Mouse (Mus musculus): ENCODE results near the gene Mknk1. TPM values are rescaled to one million over a fixed set of nuclear protein-coding genes. Genes with fewer than 3 reads are reported as not detected.
A peak's percentile ranks its signal among the peaks of the same experiment; 100 is the strongest.

The Mknk1 gene
- polyA plus RNA-seq, 1 experiment from 2014 or later: 24.5 TPM

DNA sequence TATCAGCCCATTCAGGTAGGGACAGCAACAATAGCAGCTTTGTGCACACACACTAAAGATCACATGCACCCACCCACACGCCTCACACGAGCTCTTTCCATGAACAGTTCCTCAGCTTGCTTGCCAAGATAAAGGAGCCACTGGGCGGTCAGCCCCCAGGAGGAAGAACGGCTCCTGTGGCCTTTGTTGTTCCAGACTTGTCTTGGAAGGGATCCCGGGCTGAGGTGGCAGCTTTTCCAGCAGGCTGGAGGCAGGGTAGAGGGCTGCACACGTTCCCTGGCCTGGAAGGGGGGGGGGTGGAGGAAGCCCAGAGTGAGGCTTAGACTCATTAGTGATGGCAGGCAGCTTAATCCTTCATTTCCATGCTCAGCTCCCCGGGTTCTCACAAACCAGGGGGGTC lies 69.6 kb downstream of the Mknk1 start:
- Histone ChIP-seq H3K4me1 (ENCODE audit: control insufficient read depth, insufficient read depth, low read length) (no peaks in the 10 kb centered on the region; the same call in 1 of the 2 replicates), H3K27me3 (ENCODE audit: control insufficient read depth, insufficient read depth, low read depth, low read length) (peaks cover 30% of the 10 kb centered on the region), H3K4me2 (ENCODE audit: low read length) (no peak overlapping the region), H3K36me3 (ENCODE audit: control insufficient read depth, insufficient read depth, low read length) (no peaks in the 10 kb centered on the region), H3K27ac (ENCODE audit: low read length) (no peak overlapping the region), H3K4me3 (ENCODE audit: low read depth, low read length) (no peak overlapping the region), H3K9ac (ENCODE audit: low read depth, low read length) (no peak overlapping the region), H3K9me3 (replicated peaks; ENCODE audit: control insufficient read depth, low read length, poor library complexity, severe bottlenecking) (no peaks in the 10 kb centered on the region)
- ATAC-seq: peak; percentile 75
- WGBS: 5% methylated on average over 7 of the region's 7 CpGs

DNA sequence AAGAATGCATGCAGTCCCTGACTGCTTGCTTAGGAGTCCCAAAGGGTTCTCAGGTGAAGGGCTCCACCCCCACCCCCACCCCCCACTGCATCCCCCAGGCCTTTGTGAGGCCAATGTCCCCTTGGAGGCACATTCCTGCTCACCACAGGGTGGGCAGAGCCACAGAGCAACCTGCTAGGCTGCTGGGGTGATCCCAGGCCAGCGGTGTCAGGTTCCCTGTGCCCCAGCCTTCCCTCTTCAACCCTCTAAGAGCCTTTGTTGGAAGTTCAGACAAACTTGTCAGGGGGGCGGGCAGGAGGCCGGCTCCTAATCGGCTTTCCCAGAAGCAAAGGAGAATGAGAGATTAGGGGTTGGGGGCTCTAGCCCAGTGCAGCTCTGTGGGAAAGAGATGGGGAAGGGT lies 72.6 kb downstream of the Mknk1 start:
- 2% methylated on average over 4 of the region's 4 CpGs for WGBS
- Histone ChIP-seq H3K4me1 (ENCODE audit: control insufficient read depth, insufficient read depth, low read length) (no peaks in the 10 kb centered on the region), H3K27ac (ENCODE audit: low read length) (no peak overlapping the region), H3K9ac (ENCODE audit: low read depth, low read length) (no peak overlapping the region), H3K36me3 (ENCODE audit: control insufficient read depth, insufficient read depth, low read length) (no peaks in the 10 kb centered on the region), H3K27me3 (ENCODE audit: control insufficient read depth, insufficient read depth, low read depth, low read length) (peaks cover 14% of the 10 kb centered on the region), H3K4me2 (ENCODE audit: low read length) (no peak overlapping the region), H3K9me3 (replicated peaks; ENCODE audit: control insufficient read depth, low read length, poor library complexity, severe bottlenecking) (no peaks in the 10 kb centered on the region), H3K4me3 (ENCODE audit: low read depth, low read length) (no peak overlapping the region)
- ATAC-seq: no peak

GRCm38 (mm10) chr4:115919911-115920310 lies 80.9 kb downstream of the Mknk1 start:
- Histone ChIP-seq H3K36me3 (ENCODE audit: control insufficient read depth, insufficient read depth, low read length) (no peaks in the 10 kb centered on the region), H3K4me1 (ENCODE audit: control insufficient read depth, insufficient read depth, low read length) (no peaks in the 10 kb centered on the region), H3K9ac (ENCODE audit: low read depth, low read length) (no peak overlapping the region), H3K27ac (ENCODE audit: low read length) (no peak overlapping the region), H3K27me3 (ENCODE audit: control insufficient read depth, insufficient read depth, low read depth, low read length) (no peaks in the 10 kb centered on the region), H3K4me3 (ENCODE audit: low read depth, low read length) (no peak overlapping the region), H3K4me2 (ENCODE audit: low read length) (no peak overlapping the region), H3K9me3 (replicated peaks; ENCODE audit: control insufficient read depth, low read length, poor library complexity, severe bottlenecking) (no peaks in the 10 kb centered on the region)
- WGBS: 72% methylated on average over 16 of the region's 16 CpGs
- no peak for ATAC-seq

DNA sequence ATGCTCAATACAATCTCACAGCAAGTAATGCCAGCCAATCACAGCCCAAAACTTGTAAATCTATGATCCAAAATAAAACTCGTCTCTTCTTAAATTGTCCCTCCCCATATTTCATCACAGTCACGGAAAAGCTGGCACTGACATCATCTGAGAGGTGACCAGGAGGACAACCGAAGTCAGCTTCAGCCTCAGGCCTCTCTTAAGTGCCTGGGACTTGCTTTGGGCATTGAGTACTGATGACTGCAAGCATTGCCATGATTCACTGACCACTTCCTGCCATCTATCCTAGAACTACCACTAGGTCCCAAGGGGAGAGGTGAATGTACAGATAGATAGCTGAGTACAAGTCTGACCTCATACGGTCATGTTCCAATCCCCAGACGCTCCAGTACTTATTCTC lies 83.7 kb downstream of the Mknk1 start:
- Histone ChIP-seq H3K4me3 (ENCODE audit: low read depth, low read length) (no peak overlapping the region), H3K4me1 (ENCODE audit: control insufficient read depth, insufficient read depth, low read length) (no peaks in the 10 kb centered on the region), H3K27ac (ENCODE audit: low read length) (no peak overlapping the region), H3K9me3 (replicated peaks; ENCODE audit: control insufficient read depth, low read length, poor library complexity, severe bottlenecking) (no peaks in the 10 kb centered on the region), H3K9ac (ENCODE audit: low read depth, low read length) (no peak overlapping the region), H3K36me3 (ENCODE audit: control insufficient read depth, insufficient read depth, low read length) (no peaks in the 10 kb centered on the region), H3K27me3 (ENCODE audit: control insufficient read depth, insufficient read depth, low read depth, low read length) (0 out of 2 replicates have a peak, but pooled peaks cover 5% of the 10 kb centered on the region), H3K4me2 (ENCODE audit: low read length) (no peak overlapping the region)
- no peak for ATAC-seq
- 90% methylated on average over 5 of the region's 5 CpGs for WGBS

GRCm38 (mm10) chr4:115923262-115923880 lies 84.4 kb downstream of the Mknk1 start:
- Histone ChIP-seq H3K9me3 (replicated peaks; ENCODE audit: control insufficient read depth, low read length, poor library complexity, severe bottlenecking) (no peaks in the 10 kb centered on the region), H3K36me3 (ENCODE audit: control insufficient read depth, insufficient read depth, low read length) (no peaks in the 10 kb centered on the region), H3K27ac (ENCODE audit: low read length) (no peak overlapping the region), H3K4me3 (ENCODE audit: low read depth, low read length) (no peak overlapping the region), H3K27me3 (ENCODE audit: control insufficient read depth, insufficient read depth, low read depth, low read length) (0 out of 2 replicates have a peak, but pooled peaks cover 5% of the 10 kb centered on the region), H3K9ac (ENCODE audit: low read depth, low read length) (no peak overlapping the region), H3K4me2 (ENCODE audit: low read length) (no peak overlapping the region), H3K4me1 (ENCODE audit: control insufficient read depth, insufficient read depth, low read length) (no peaks in the 10 kb centered on the region)
- WGBS: 78% methylated on average over 16 of the region's 16 CpGs
- no peak for ATAC-seq

DNA sequence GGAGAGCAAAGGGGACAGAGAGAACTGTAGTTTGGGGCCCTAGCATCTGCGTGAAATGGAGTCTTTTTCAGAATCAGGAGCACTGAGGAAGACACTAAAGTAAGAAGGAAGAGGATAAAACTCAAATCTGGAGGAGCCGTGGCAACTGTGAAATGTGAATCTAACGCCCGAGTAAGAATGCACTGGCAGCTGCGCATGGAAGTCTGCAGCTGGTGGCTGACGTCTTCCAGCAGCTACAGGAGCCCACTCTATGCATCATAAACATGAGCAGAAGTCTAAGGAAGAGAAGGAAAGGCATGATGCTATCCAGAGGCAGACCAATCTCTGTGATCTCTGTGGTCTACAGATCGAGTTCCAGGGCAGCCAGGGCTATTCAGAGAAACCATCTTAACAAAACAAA lies 88.6 kb downstream of the Mknk1 start:
- no peak overlapping the region for H3K27ac ChIP-seq (ENCODE audit: low read length)
- no peaks in the 10 kb centered on the region for H3K9me3 ChIP-seq (replicated peaks; ENCODE audit: control insufficient read depth, low read length, poor library complexity, severe bottlenecking)
- H3K4me1 ChIP-seq (ENCODE audit: control insufficient read depth, insufficient read depth, low read length): no peaks in the 10 kb centered on the region
- H3K9ac ChIP-seq (ENCODE audit: low read depth, low read length): no peak overlapping the region
- peaks cover 24% of the 10 kb centered on the region for H3K27me3 ChIP-seq (ENCODE audit: control insufficient read depth, insufficient read depth, low read depth, low read length)
- 72% methylated on average over 7 of the region's 7 CpGs for WGBS
- no peak for ATAC-seq
- no peak overlapping the region for H3K4me2 ChIP-seq (ENCODE audit: low read length)
- H3K4me3 ChIP-seq (ENCODE audit: low read depth, low read length): no peak overlapping the region
- no peaks in the 10 kb centered on the region for H3K36me3 ChIP-seq (ENCODE audit: control insufficient read depth, insufficient read depth, low read length)

Other genes with a start within 250 kb of the Mknk1 start
- not detected in 2 replicates for gene Cyp4a32, start 238.2 kb upstream of the Mknk1 start, polyA plus RNA-seq (2015; fragmentation: Nextera tagmentation; extraction: Ambion mirVana)
- gene Cyp4b1, start 191.5 kb upstream of the Mknk1 start, polyA plus RNA-seq (2015; fragmentation: Nextera tagmentation; extraction: Ambion mirVana): 0.80 and 1.2 TPM in 2 replicates
- 17.3 and 17.6 TPM in 2 replicates for gene Efcab14, start 101.5 kb upstream of the Mknk1 start, polyA plus RNA-seq (2015; fragmentation: Nextera tagmentation; extraction: Ambion mirVana)
- gene Tex38, start 58.2 kb upstream of the Mknk1 start, polyA plus RNA-seq (2015; fragmentation: Nextera tagmentation; extraction: Ambion mirVana): 0.46 and 0.72 TPM in 2 replicates
- 37.1 and 38.6 TPM in 2 replicates for gene Atpaf1, start 54.4 kb upstream of the Mknk1 start, polyA plus RNA-seq (2015; fragmentation: Nextera tagmentation; extraction: Ambion mirVana)
- gene Mob3c, start 11.1 kb upstream of the Mknk1 start, polyA plus RNA-seq (2015; fragmentation: Nextera tagmentation; extraction: Ambion mirVana): 5.0 and 6.2 TPM in 2 replicates
- 0.18 TPM in 1 of 2 replicates, not detected in the other for gene Kncn, start 45.2 kb downstream of the Mknk1 start, polyA plus RNA-seq (2015; fragmentation: Nextera tagmentation; extraction: Ambion mirVana)
- gene 6430628N08Rik, start 51.5 kb downstream of the Mknk1 start, polyA plus RNA-seq (2015; fragmentation: Nextera tagmentation; extraction: Ambion mirVana): 0.48 and 0.55 TPM in 2 replicates
- gene Dmbx1, start 100.7 kb downstream of the Mknk1 start, polyA plus RNA-seq (2015; fragmentation: Nextera tagmentation; extraction: Ambion mirVana): 6.1 and 12.0 TPM in 2 replicates
- gene Faah, start 178.7 kb downstream of the Mknk1 start, polyA plus RNA-seq (2015; fragmentation: Nextera tagmentation; extraction: Ambion mirVana): 25.9 and 27.3 TPM in 2 replicates
- 9.9 and 11.3 TPM in 2 replicates for gene Nsun4, start 214.7 kb downstream of the Mknk1 start, polyA plus RNA-seq (2015; fragmentation: Nextera tagmentation; extraction: Ambion mirVana)
- 367 and 376 TPM in 2 replicates for gene Uqcrh, start 235.9 kb downstream of the Mknk1 start, polyA plus RNA-seq (2015; fragmentation: Nextera tagmentation; extraction: Ambion mirVana)
- gene Lrrc41, start 236.1 kb downstream of the Mknk1 start, polyA plus RNA-seq (2015; fragmentation: Nextera tagmentation; extraction: Ambion mirVana): 73.7 and 74.6 TPM in 2 replicates